Mouse (Mus musculus): ENCODE data around the gene Banp.

Gene Banp

DNA sequence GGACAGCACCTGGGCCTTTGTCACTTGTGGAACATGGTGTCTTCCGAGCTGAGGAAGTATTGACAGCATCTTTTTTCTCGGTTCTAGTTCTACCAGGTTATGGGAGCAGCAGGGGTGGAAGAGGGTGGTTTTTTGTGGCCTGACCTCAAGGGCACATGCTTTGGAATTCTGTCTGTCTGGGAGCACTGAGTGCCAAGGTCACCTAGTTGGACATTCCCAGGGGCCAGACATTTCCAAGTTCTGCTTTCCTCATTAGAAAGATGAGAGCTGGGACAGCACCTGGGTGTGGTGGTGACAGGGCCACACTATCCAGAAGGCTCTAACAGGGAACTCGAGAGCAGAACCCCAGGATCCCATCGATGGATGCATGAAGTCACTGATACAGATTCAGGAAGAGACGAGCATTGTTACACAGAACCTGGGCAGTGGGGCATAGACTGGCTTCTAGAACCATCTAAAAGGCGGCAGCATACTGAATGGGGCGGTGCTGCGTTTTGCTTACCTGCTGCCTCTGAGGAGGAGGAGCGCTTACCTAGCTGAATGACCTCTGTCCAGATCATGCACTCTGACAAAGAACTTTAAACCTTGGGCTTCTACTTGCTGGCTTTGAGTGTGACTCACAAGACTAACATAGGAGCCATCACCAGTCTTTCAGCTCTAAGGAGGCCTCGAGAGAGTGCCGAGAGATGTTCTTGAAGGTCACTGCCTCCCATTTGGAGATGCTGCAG, 31.4 kb downstream of the Banp start:
- no peak for DNase-seq (ENCODE audit: low read depth, low spot score)

DNA sequence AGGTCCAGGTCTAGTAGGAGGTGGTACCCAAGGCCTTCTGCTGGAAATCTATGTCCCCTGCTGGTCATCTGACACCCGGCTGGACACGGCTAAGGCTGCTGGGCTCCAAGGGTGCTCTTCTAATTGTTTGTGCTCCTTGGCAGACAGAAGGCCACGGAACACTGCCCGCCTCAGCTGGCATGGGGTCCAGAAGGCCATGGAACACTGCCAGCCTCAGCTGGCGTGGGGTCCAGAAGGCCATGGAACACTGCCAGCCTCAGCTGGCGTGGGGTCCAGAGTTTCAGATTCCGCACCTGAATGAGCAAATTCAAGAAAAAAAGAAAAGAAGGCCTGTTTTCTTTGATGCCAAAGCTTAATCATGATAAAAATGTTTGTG, 32.0 kb downstream of the Banp start:
- DNase-seq (ENCODE audit: low read depth, low spot score) = no peak

DNA sequence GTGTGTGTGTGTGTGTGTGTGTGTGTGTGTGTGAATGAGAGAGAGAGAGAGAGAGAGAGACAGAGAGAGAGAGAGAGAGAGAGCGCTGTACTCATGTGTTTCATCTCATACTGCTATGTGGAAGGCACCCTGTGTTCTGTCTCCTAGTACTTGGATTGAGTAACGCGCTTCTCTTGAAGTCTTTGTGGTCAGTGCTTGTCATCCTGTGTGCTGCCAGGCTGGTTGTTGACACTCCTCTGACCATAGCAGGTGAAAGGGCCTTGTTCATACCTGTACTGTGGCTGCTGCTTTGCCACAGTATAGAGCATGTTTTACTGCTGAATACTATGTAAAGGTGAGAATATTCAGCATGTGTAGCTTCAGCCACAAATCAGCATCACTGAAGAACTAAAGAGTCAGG, 36.1 kb downstream of the Banp start:
- no peak for DNase-seq (ENCODE audit: low read depth, low spot score)

DNA sequence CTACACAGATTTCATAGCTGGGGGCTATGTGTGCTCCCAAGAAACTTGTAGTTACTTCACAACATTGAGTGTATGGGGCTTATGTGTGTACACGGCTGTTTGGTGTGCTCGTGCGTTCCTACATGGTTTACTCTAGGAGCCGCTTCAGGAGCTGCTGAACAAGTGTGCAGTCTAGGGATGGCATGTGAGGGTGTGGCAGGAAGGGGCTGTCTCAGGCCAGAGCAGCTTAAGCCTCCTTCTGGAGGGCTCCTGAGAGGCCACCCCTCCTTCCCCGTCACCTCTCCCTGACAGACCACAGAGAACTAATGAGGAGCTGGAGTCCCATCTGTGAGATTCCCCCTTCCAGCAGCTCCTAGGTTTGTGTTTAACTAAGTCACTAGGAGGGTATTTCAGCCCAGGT, 38.3 kb downstream of the Banp start:
- DNase-seq (ENCODE audit: low read depth, low spot score) = no peak

DNA sequence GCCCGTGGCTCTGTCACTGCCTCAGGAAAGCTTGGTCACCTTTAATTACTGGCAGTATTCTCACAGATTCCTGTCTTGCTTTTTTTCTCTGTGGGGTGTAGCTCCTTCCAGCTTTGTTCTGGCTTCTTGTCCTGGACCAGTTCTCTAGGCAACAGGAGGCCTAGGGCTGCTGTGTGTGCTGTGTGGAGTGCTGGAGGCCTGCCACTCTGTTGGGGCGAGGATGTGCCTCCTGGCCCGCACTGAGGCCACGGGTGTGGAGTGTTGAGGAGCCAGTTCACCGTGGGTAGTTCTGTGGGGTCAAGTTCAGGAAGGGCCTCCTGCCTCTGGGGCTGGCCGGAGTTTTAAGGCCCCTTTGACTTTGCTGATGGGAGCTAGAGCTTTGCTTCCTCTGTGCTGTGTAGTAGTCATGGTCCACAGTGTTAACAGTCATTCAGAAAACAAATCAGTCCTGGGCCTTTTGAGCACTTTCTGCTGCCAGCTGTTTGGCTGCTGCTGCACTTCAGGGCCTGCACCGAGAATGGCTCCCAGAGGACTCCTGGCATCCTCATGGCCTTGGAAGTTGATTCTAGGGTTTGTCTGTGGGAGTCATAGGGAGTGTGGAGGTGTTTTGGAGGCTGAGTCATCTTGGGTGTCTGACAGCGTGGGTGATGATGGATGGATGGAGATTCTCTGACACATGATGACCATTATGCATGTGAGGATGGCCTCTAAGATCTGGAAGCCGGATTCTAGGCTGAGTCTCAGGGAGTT, 41.1 kb downstream of the Banp start:
- DNase-seq (ENCODE audit: low read depth, low spot score) = no peak

DNA sequence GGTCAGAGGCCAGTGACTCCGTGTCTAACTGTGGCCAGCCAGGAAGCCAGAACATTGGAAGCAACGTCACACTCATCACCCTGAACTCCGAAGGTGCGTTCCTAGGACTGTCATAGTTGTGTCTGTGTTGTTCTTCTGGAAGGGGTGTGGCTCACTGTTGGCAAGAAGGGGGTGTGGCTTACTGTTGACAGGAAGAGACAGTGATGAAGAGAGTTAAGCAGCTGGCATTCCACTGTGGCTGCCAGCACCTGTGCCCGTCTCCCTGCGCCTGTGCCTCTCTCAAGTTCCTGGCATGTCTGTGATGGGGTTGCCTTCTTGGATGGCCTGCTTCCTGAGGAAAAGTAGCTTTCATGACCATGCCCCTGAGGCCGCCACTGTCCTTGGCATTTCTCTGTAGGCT, 42.1 kb downstream of the Banp start:
- no peak for DNase-seq (ENCODE audit: low read depth, low spot score)

DNA sequence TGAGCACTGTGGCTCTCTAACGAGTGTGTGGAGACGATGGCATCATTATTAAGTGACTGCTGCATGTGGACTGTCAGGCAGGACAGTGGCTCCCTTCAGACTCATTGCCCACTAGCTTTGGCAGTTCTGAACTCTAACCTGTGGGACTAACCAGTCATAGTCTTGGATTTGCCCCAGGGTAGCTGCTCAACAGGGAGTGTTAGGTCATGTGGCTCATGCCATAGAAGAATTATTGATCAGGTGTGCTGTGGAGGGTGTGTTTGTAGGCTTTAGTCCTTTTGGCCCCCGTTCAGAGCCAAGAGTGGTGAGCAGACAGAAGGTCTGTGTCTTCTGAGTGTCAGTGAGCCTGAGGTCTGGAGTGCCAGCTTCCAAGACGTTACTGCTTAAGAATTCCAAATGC, 43.4 kb downstream of the Banp start:
- no peak for DNase-seq (ENCODE audit: low read depth, low spot score)

DNA sequence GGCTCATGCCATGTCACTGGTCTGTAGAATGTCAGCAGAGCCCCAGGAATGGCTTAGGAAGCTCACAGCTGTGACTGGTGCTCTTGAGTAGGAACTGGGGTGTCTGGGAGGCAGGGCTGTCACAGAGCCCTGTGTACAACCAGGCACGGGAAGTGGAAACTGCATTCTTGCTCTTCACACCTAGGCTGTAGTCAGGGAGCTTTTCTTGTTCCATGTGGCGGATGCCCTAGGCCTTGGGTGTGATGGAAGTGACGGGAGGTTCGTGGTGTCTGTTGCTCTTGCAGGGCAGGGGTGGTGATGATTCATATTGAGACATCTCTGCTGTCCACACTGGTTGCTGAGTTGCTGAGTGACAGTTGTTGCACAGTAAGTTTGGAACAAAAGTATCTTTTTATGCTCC, 45.6 kb downstream of the Banp start:
- DNase-seq (ENCODE audit: low read depth, low spot score) = no peak

DNA sequence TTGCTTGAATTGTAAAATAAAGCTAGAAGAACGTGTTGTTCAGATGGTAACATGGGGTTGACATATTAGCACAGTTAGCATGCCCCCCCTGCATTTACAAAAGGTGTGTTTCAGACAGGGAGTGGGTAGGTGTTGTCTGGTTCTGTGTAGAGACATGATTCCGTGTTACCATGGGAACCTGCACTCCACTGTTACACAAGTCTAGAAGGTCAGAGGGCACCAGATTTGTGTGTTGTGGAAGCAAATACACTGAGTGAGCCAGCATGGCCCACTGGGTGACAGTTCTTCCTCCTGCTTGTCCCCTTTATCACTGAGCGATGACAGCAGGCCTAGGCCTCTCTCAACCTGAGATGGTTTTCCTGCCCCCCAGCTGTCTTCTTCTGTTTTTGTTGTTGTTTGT, 46.3 kb downstream of the Banp start:
- no peak for DNase-seq (ENCODE audit: low read depth, low spot score)

DNA sequence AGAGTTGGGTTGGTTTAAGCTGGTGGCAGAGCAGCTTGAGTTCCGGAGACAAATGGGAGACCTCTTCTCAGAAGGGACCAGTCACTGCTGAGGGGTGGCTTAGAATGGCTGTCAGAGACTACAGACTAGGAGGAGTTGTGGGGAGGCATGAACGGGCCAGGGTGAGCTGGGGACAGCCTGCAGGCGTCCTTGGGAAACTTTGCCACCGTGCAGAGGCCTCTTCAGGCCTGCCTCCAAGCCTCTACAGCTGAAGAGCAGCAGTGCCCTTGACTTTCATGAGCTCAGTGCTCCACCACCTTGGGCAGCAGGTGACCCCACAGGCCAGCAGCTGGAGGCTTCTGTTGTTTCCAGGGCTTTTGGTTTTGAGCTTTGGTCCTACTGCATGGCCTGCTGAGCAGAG, 49.1 kb downstream of the Banp start:
- DNase-seq (ENCODE audit: low read depth, low spot score) = no peak

DNA sequence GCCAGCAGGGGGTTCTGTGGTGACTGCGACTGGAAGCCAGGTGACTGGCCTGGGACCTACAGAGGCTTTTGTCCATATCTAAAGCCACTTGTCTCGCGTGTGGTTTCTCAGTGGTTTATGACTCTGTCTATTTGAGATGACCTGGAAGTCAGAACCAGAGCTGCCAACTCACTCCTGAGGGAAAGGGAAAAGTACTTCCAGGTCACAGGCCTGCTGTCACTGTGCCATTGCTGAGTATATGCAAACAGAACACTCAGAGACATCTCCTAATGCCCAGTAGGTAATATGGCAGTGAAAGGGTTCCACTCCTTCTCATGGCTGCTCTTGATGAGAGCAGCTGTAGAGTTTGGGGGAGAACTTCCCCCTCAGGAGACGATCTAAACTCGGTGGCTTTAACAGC, 49.7 kb downstream of the Banp start:
- no peak for DNase-seq (ENCODE audit: low read depth, low spot score)

DNA sequence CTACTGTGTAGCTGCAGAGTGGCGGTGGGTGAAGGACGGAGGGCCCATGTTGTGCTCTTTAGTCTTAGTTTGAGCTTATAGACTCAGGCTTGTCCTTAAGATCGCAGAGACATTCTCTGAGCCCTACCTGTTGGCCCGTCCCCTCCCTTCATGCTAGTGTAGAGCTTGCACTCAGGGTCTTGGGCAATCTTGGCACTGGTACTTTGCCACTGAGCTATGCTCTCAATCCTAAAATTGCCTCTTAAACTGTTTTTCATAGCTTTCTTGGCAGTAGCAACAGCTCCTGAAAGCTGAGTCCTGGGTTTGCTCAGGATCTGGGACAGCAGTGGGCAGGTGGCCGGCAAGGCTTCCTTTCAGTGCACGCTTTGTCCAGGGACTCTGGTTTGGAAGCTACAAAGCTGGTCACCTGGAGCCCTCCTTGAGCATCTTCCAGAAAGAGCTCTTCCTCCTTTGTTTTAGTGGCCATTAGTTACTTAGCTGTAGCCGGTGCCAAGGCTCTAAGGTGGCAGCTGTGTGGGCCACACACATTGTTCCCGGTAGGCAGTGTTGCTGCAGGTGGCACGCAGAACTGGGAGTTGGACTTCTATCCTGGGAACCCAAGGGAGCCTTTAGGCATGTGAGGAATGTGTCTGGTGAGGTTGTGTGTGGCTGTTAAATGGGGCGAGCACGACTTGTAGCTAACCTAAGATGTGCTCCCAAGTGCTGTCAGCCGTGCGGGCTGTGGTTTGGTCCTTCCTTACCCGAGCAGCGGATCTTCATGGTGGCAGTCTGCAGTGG, 52.0 kb downstream of the Banp start:
- DNase-seq (ENCODE audit: low read depth, low spot score) = no peak

DNA sequence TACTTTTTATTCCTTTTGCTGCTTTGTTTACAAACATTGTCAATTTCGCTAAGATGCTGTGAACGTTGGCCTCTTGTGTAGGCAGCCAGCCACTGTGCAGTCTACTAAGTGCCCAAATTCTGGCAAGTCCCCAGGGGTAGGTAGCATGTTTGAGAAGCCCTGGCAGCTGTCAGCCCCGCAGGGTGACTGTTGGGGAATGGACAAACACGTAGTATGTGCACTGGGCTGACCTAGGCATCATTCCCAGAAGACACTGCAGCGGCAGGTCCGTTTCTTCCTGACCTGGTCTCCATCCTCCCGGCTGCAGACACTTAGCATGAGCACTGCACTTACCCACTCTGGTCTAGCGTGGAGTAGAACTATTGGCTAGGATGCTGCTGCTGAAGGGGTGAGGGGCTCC, 54.1 kb downstream of the Banp start:
- DNase-seq (ENCODE audit: low read depth, low spot score) = no peak

DNA sequence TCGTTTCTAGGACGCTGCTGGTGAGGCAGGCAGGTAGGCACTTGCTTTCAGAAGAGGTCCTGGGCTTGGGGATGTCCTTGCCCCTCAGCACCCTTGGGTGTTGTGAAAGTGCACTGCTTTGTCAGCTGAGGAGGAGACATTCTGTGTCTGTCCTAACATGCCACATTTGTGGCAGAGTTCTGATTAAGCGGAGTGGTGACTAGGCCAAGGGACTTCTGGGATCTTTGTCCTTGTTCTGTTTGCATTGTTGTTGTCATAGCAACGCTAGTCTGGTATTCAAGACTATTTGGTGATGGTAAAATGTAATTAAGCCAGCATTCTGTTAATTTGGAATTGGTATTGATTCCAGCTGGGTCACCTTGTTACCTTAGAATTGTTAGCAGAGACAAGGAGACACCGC, 54.6 kb downstream of the Banp start:
- DNase-seq (ENCODE audit: low read depth, low spot score) = no peak

DNA sequence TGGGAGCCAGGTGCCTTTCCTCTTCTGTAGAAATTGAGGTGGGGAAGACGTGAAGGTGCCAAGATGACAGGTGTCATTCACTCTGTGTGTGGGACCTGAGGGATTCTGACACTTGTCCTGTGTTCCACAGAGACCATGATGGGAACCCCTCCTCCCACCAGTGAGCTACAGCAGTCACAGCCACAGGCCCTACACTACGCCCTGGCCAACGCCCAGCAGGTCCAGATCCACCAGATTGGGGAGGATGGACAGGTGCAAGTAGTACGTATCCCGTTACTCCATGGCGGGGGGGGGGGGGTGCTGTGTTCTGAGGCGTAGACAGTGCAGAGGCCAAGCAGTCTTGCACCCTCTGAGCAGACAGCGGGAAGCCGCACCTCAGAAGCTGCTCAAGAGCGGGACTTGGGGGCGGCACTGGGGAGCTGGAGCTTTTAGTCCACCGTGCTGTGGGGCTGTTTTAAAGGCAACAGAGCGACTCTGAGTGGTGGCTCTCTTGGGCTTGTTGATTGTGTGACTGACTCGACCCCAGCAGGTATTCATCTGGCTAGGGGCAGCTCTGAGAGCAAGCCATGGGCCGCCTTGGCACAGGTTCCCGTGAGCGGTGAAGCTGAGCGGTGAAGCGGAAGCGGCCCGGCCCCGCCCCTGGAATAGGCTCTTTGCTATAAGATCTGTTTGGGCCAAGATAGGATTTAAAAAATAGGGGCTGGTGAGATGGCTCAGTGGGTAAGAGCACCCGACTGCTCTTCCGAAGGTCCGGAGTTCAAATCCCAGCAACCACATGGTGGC, 56.1 kb downstream of the Banp start:
- DNase-seq (ENCODE audit: low read depth, low spot score) = peak; percentile 14

DNA sequence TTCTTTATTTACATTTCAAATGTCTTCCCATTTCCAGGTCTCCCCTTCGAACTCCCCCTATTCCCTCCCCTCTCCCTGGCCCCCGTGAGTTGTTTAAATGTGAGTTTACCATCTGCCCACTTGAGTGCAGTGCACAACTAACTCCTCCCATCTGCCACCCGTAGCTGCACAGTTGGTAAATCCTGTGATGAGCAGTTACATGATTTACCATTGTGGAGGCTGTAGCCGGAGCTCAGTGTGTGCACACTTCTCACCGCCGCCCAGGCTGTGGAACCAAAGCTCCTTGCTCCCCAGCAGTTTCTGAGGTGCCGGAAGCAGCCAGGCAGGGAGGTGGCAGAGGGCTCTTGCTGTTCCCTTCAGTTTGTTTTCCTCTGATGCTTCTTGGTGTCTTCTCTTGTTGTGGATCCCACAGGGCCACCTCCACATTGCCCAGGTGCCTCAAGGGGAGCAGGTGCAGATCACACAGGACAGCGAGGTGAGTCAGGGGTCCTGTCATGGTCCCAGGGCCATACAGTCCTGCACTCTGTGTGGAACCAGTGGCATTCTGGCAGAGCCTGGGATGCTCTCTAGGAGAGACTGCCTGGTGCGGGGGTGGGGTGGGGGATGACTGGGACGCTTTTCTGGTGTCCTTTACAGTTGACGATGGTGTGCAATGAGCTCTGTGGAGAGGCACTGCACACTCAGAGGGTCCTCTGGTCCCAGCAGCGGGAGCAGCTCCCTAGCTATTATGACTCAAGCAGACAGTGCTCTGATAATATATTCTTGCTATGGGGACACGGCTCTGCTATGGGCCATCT, 57.3 kb downstream of the Banp start:
- no peak for DNase-seq (ENCODE audit: low read depth, low spot score)

DNA sequence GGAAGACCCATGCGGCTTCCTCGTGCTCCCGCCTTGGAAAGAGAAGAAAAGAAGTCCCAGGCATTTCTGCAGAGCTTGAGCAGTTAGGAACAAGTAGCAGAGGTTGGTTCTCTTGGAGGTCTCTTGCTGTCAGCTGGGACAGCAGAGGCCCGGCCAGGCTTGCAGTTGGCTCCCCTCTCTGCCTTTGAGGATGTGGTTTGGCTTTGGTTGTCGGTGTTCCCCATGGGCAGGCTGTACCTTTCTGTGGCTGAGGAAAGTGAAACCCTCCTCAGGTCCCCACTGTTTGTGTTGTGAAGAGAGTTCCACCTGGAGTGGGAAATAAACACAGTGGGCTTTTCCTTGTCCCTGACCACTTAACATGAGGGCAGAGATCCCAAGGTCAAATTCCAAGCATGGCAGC, 58.8 kb downstream of the Banp start:
- DNase-seq (ENCODE audit: low read depth, low spot score) = no peak

DNA sequence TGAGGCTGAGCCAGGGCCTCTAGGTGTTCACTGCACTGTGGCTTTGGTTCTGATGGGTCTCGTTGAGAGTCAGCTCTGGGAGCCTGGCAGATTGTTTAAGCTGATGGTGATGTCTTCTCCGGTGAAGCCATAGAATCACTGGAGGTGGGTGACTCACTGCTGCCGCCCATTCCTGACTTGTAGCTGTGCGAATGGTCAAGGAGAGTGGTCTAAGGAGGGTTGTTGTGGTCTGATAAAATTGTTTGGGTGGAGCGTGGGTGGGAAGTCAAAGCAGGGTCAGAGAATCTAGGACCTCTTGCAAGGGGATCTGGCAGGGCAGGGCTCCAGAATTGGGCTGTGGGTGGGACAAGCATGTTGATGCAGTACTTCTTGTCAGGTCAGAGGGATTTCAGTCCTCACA, 61.1 kb downstream of the Banp start:
- DNase-seq (ENCODE audit: low read depth, low spot score) = no peak

DNA sequence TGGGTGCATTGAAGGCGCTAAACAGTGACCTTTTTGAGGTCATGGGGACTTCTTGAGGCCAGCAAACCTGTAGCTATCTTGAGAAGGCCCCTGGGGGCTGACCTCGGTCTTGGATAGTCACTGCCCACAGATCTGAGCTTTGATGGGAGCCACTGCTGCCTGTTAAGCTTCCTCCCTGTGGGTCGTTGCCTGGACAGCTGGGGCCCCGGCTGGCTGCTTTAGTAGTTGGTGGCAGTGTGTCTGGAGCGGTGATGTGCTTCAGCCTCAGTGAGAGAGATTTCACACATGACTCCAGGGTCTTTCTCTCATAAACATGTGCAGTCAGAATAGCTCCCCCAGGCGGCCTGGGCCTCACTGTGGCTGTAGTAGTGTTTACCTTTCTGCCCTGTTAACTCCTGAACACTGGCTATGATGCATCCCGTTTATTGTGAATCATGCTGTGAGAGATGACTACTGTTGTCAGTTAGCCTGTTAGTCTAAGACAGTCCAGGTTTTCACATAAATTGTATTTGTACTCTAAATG, 61.6 kb downstream of the Banp start:
- no peak for DNase-seq (ENCODE audit: low read depth, low spot score)

DNA sequence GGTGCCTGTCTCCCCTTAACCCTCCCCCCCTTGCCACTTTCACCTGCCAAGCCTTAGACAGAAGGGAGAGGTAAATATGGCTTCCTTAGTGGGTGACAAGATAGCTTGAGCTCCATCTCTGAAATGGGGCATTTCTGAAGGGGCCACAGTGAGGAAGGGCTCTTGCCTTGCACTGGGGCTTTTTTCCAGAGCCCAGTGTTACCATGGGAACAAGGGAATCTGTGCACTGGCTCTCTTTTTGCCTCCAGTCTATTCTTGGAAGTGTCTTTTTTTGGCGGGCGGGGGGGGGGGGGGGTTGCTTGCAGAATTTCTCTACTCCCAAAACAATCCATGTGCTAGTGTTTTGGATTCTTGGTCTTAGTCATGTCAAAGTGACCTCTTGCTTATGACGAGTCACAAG, 65.1 kb downstream of the Banp start:
- no peak for DNase-seq (ENCODE audit: low read depth, low spot score)

Data from ES-CJ7 (cell line).